Comparison of ENCODE assay signal across 8 mouse cellular contexts in genomic region chr7:19131324-19131848, GRCm38 (mm10). TPM values are rescaled to one million over a fixed set of nuclear protein-coding genes. Genes with fewer than 3 reads are reported as not detected.
DNase-seq lines count a peak whose midpoint lies in the region; ATAC-seq and TF ChIP-seq lines count a peak whose summit lies in the region.

No protein-coding gene starts in this region.

- DNase-seq in CD8-positive naive resting alpha-beta T cell, adult 2 months (ENCODE audit: low read depth in 2 of 2, low spot score in 2 of 2): peak; percentile 92 to 93
- DNase-seq in c-Kit-positive CD71-negative TER-119-negative erythroid progenitor cells, embryonic 14.5 days (ENCODE audit: low read depth): peak; percentile 85
- peak; percentile 96 for DNase-seq in forebrain, embryonic 10.5 days (ENCODE audit: extremely low spot score, low spot score)
- peak; percentile 98 to 100 for DNase-seq in kidney, postnatal 25 days
- DNase-seq in liver, embryonic 14.5 days (ENCODE audit: low read depth in 3 of 3, low spot score in 3 of 3): peak; percentile 79 to 83 (median 82)
- DNase-seq in neural tube, embryonic 11.5 days (ENCODE audit: low spot score): peak; percentile 99
- DNase-seq in stomach, postnatal 0 days (ENCODE audit: low spot score): peak; percentile 99

- peaks cover 19% of the 10 kb centered on the region for H3K4me1 ChIP-seq in forebrain, embryonic 10.5 days
- H3K4me1 ChIP-seq in heart, embryonic 15.5 days (replicated peaks): peaks cover 16% of the 10 kb centered on the region
- peaks cover 0 to 10% of the 10 kb centered on the region in 2 experiments; a peak in 2 of 4 replicates for H3K4me1 ChIP-seq in liver, embryonic 14.5 days (replicated peaks; ENCODE audit: control insufficient read depth in 2 of 2, insufficient read depth in 2 of 2, low read length in 1 of 2)
- 0 out of 2 replicates have a peak, but pooled peaks cover 3% of the 10 kb centered on the region for H3K4me1 ChIP-seq in neural tube, embryonic 11.5 days (ENCODE audit: control insufficient read depth, insufficient read depth, low read length)
- 0 out of 2 replicates have a peak, but pooled peaks cover 2% of the 10 kb centered on the region for H3K4me1 ChIP-seq in stomach, postnatal 0 days (replicated peaks; ENCODE audit: control insufficient read depth, insufficient read depth)

- no peak for TF ChIP-seq EP300 in liver, embryonic 14.5 days (IDR thresholded peaks at IDR 0.05; ENCODE audit: low read depth)
- no peak for TF ChIP-seq EP300 in stomach, postnatal 0 days (optimal IDR thresholded peaks at IDR 0.05)

- peak; percentile 99 for ATAC-seq in heart, embryonic 15.5 days (replicated peaks; ENCODE audit: insufficient number of reproducible peaks, insufficient read depth, low FRiP score, low read depth)
- ATAC-seq in liver, embryonic 14.5 days (ENCODE audit: insufficient read depth): peak; percentile 96
- peak; percentile 98 for ATAC-seq in neural tube, embryonic 11.5 days (ENCODE audit: insufficient read depth, low FRiP score, low TSS enrichment)
- peak; percentile 99 for ATAC-seq in stomach, postnatal 0 days (ENCODE audit: low FRiP score, low TSS enrichment)

- peak overlapping the region; percentile 83 for H3K27ac ChIP-seq in forebrain, embryonic 10.5 days
- peak overlapping the region; percentile 87 for H3K27ac ChIP-seq in heart, embryonic 15.5 days
- no peak overlapping the region for H3K27ac ChIP-seq in liver, embryonic 14.5 days
- H3K27ac ChIP-seq in neural tube, embryonic 11.5 days (ENCODE audit: low read depth, low read length): peak overlapping the region; percentile 77
- peak overlapping the region; percentile 71 for H3K27ac ChIP-seq in stomach, postnatal 0 days (replicated peaks)

- peak; percentile 85 for TF ChIP-seq CTCF in liver, embryonic 14.5 days (IDR thresholded peaks at IDR 0.05; ENCODE audit: low read depth)
- TF ChIP-seq CTCF in stomach, postnatal 0 days (IDR thresholded peaks at IDR 0.05; ENCODE audit: low read depth): peak; percentile 91

- no peaks in the 10 kb centered on the region for H3K9me3 ChIP-seq in forebrain, embryonic 10.5 days
- no peaks in the 10 kb centered on the region for H3K9me3 ChIP-seq in heart, embryonic 15.5 days (replicated peaks)
- H3K9me3 ChIP-seq in liver, embryonic 14.5 days (ENCODE audit: control insufficient read depth, low read length): no peaks in the 10 kb centered on the region
- no peaks in the 10 kb centered on the region for H3K9me3 ChIP-seq in neural tube, embryonic 11.5 days (ENCODE audit: control insufficient read depth, low read length)
- H3K9me3 ChIP-seq in stomach, postnatal 0 days (ENCODE audit: control insufficient read depth, low read length): no peaks in the 10 kb centered on the region

- peak overlapping the region; percentile 52 for H3K4me3 ChIP-seq in forebrain, embryonic 10.5 days
- H3K4me3 ChIP-seq in heart, embryonic 15.5 days: peak overlapping the region; percentile 57
- peak overlapping the region; percentile 37 to 43 for H3K4me3 ChIP-seq in liver, embryonic 14.5 days (ENCODE audit: insufficient read depth in 1 of 2, low read depth in 2 of 2, low read length in 2 of 2)
- peak overlapping the region; percentile 33 for H3K4me3 ChIP-seq in neural tube, embryonic 11.5 days (ENCODE audit: low read depth, low read length)
- H3K4me3 ChIP-seq in stomach, postnatal 0 days (ENCODE audit: low read depth, low read length): peak overlapping the region; percentile 42

- H3K27me3 ChIP-seq in forebrain, embryonic 10.5 days (ENCODE audit: poor library complexity, severe bottlenecking): no peaks in the 10 kb centered on the region
- H3K27me3 ChIP-seq in heart, embryonic 15.5 days: no peaks in the 10 kb centered on the region
- no peaks in the 10 kb centered on the region for H3K27me3 ChIP-seq in liver, embryonic 14.5 days (ENCODE audit: control insufficient read depth, insufficient read depth, low read length)
- H3K27me3 ChIP-seq in neural tube, embryonic 11.5 days (ENCODE audit: control insufficient read depth, insufficient read depth, low read length): no peaks in the 10 kb centered on the region
- H3K27me3 ChIP-seq in stomach, postnatal 0 days (ENCODE audit: control insufficient read depth, insufficient read depth, low read length): no peaks in the 10 kb centered on the region

- WGBS in forebrain, embryonic 10.5 days: under 1% methylated on average over 39 of the region's 39 CpGs
- WGBS in heart, embryonic 15.5 days: under 1% methylated on average over 39 of the region's 39 CpGs
- WGBS in liver, embryonic 14.5 days (ENCODE audit: insufficient replicate concordance): 1% methylated on average over 39 of the region's 39 CpGs
- under 1% methylated on average over 39 of the region's 39 CpGs for WGBS in neural tube, embryonic 11.5 days
- under 1% methylated on average over 36 of the region's 39 CpGs for WGBS in stomach, postnatal 0 days

- peak overlapping the region; percentile 46 for H3K9ac ChIP-seq in heart, embryonic 15.5 days
- no peak overlapping the region; the same call in 1 of the 2 replicates for H3K9ac ChIP-seq in liver, embryonic 14.5 days (replicated peaks)
- peak overlapping the region; percentile 52 for H3K9ac ChIP-seq in neural tube, embryonic 11.5 days (ENCODE audit: low read length)
- H3K9ac ChIP-seq in stomach, postnatal 0 days (ENCODE audit: low read length): peak overlapping the region; percentile 52

- peaks cover 43% of the 10 kb centered on the region for H3K36me3 ChIP-seq in forebrain, embryonic 10.5 days (replicated peaks)
- H3K36me3 ChIP-seq in heart, embryonic 15.5 days: peaks cover 10% of the 10 kb centered on the region
- peaks cover 10% of the 10 kb centered on the region for H3K36me3 ChIP-seq in liver, embryonic 14.5 days (replicated peaks; ENCODE audit: control insufficient read depth, insufficient read depth, low read depth)
- H3K36me3 ChIP-seq in neural tube, embryonic 11.5 days (ENCODE audit: control insufficient read depth, insufficient read depth, low read length): peaks cover 5% of the 10 kb centered on the region; the same call in 1 of the 2 replicates
- peaks cover 4% of the 10 kb centered on the region for H3K36me3 ChIP-seq in stomach, postnatal 0 days (ENCODE audit: control insufficient read depth, insufficient read depth, low read length)

- peak overlapping the region; percentile 79 for H3K4me2 ChIP-seq in heart, embryonic 15.5 days
- H3K4me2 ChIP-seq in liver, embryonic 14.5 days (ENCODE audit: low read depth): peak overlapping the region; percentile 71
- H3K4me2 ChIP-seq in neural tube, embryonic 11.5 days (ENCODE audit: low read depth): peak overlapping the region; percentile 57
- H3K4me2 ChIP-seq in stomach, postnatal 0 days (replicated peaks; ENCODE audit: low read depth): peak overlapping the region; percentile 69

RNA-seq across cellular contexts. Expression of gene Fbxo46, which starts 11.7 kb away (rescaled TPM):
- polyA plus RNA-seq in forebrain, embryonic 10.5 days (2016; fragmentation: Nextera tagmentation; extraction: Ambion mirVana): 17.8 and 18.4 TPM in 2 replicates
- 7.3 and 9.6 TPM in 2 replicates for polyA plus RNA-seq in heart, embryonic 15.5 days (2015; fragmentation: Nextera tagmentation; extraction: Ambion mirVana)
- polyA plus RNA-seq in liver, embryonic 14.5 days (2012; rRNA removed): 2.0 and 2.6 TPM in 2 replicates
- 2.6 and 3.0 TPM in 2 replicates for polyA plus RNA-seq in liver, embryonic 14.5 days (2014; fragmentation: Nextera tagmentation; extraction: Ambion mirVana)
- 10.1 and 10.6 TPM in 2 replicates for polyA plus RNA-seq in neural tube, embryonic 11.5 days (2014; fragmentation: Nextera tagmentation; extraction: Ambion mirVana)
- polyA plus RNA-seq in stomach, postnatal 0 days (2015; fragmentation: Nextera tagmentation; extraction: Ambion mirVana): 6.5 and 6.7 TPM in 2 replicates

RNA-seq across cellular contexts. Expression of gene Gm4969, which starts 13.2 kb away (rescaled TPM):
- 0.81 and 1.1 TPM in 2 replicates for polyA plus RNA-seq in forebrain, embryonic 10.5 days (2016; fragmentation: Nextera tagmentation; extraction: Ambion mirVana)
- 0.73 and 1.0 TPM in 2 replicates for polyA plus RNA-seq in heart, embryonic 15.5 days (2015; fragmentation: Nextera tagmentation; extraction: Ambion mirVana)
- polyA plus RNA-seq in liver, embryonic 14.5 days (2012; rRNA removed): 0.14 and 0.25 TPM in 2 replicates
- 0.16 and 0.22 TPM in 2 replicates for polyA plus RNA-seq in liver, embryonic 14.5 days (2014; fragmentation: Nextera tagmentation; extraction: Ambion mirVana)
- polyA plus RNA-seq in neural tube, embryonic 11.5 days (2014; fragmentation: Nextera tagmentation; extraction: Ambion mirVana): 1.3 and 1.4 TPM in 2 replicates
- polyA plus RNA-seq in stomach, postnatal 0 days (2015; fragmentation: Nextera tagmentation; extraction: Ambion mirVana): 0.72 and 0.76 TPM in 2 replicates

RNA-seq across cellular contexts. Expression of gene Qpctl, which starts 17.7 kb away (rescaled TPM):
- 14.7 and 16.0 TPM in 2 replicates for polyA plus RNA-seq in forebrain, embryonic 10.5 days (2016; fragmentation: Nextera tagmentation; extraction: Ambion mirVana)
- polyA plus RNA-seq in heart, embryonic 15.5 days (2015; fragmentation: Nextera tagmentation; extraction: Ambion mirVana): 8.8 and 10.0 TPM in 2 replicates
- 2.2 and 2.3 TPM in 2 replicates for polyA plus RNA-seq in liver, embryonic 14.5 days (2012; rRNA removed)
- polyA plus RNA-seq in liver, embryonic 14.5 days (2014; fragmentation: Nextera tagmentation; extraction: Ambion mirVana): 2.3 and 3.0 TPM in 2 replicates
- polyA plus RNA-seq in neural tube, embryonic 11.5 days (2014; fragmentation: Nextera tagmentation; extraction: Ambion mirVana): 12.9 and 13.9 TPM in 2 replicates
- polyA plus RNA-seq in stomach, postnatal 0 days (2015; fragmentation: Nextera tagmentation; extraction: Ambion mirVana): 11.3 and 11.8 TPM in 2 replicates

RNA-seq across cellular contexts. Expression of gene Snrpd2, which starts 18.1 kb away (rescaled TPM):
- 183 and 193 TPM in 2 replicates for polyA plus RNA-seq in forebrain, embryonic 10.5 days (2016; fragmentation: Nextera tagmentation; extraction: Ambion mirVana)
- 93.2 and 96.6 TPM in 2 replicates for polyA plus RNA-seq in heart, embryonic 15.5 days (2015; fragmentation: Nextera tagmentation; extraction: Ambion mirVana)
- polyA plus RNA-seq in liver, embryonic 14.5 days (2012; rRNA removed): 40.7 and 67.5 TPM in 2 replicates
- polyA plus RNA-seq in liver, embryonic 14.5 days (2014; fragmentation: Nextera tagmentation; extraction: Ambion mirVana): 75.3 and 76.0 TPM in 2 replicates
- 148 and 152 TPM in 2 replicates for polyA plus RNA-seq in neural tube, embryonic 11.5 days (2014; fragmentation: Nextera tagmentation; extraction: Ambion mirVana)
- 96.9 and 103 TPM in 2 replicates for polyA plus RNA-seq in stomach, postnatal 0 days (2015; fragmentation: Nextera tagmentation; extraction: Ambion mirVana)

RNA-seq across cellular contexts. Expression of gene Gipr, which starts 34.5 kb away (rescaled TPM):
- 0.22 and 0.25 TPM in 2 replicates for polyA plus RNA-seq in forebrain, embryonic 10.5 days (2016; fragmentation: Nextera tagmentation; extraction: Ambion mirVana)
- 73.8 and 73.9 TPM in 2 replicates for polyA plus RNA-seq in heart, embryonic 15.5 days (2015; fragmentation: Nextera tagmentation; extraction: Ambion mirVana)
- 0.05 and 0.16 TPM in 2 replicates for polyA plus RNA-seq in liver, embryonic 14.5 days (2012; rRNA removed)
- polyA plus RNA-seq in liver, embryonic 14.5 days (2014; fragmentation: Nextera tagmentation; extraction: Ambion mirVana): 0.10 TPM in 1 of 2 replicates, not detected in the other
- polyA plus RNA-seq in neural tube, embryonic 11.5 days (2014; fragmentation: Nextera tagmentation; extraction: Ambion mirVana): 0.69 and 0.76 TPM in 2 replicates
- 0.22 and 0.27 TPM in 2 replicates for polyA plus RNA-seq in stomach, postnatal 0 days (2015; fragmentation: Nextera tagmentation; extraction: Ambion mirVana)
